In genomic region chr5:137877860-137878259, GRCm38 (mm10) we compare ENCODE assay signal across 11 mouse cellular contexts. TPM values are rescaled to one million over a fixed set of nuclear protein-coding genes. Genes with fewer than 3 reads are reported as not detected.
DNase-seq lines count a peak whose midpoint lies in the region; ATAC-seq and TF ChIP-seq lines count a peak whose summit lies in the region.
"Had no signal": no experiment of that assay in that cellular context is flagged by ENCODE, and none has a peak within 500 bp of the region (broad histone marks: within the 10 kb centered on the region; RNA-seq: fewer than 3 reads in every experiment).

No protein-coding gene starts in this region.

- intact Hi-C loops in gastrocnemius, adult 2 months (cut with DNase I), result no loop called here
- intact Hi-C loops in gastrocnemius, postnatal 14 days (cut with DNase I; ENCODE audit: low total_unique reads), result loop anchor here (5.0 kb wide), 1 partner anchor 86 kb away; no protein-coding TSS in a partner anchor

- no peak overlapping the region for H3K4me3 ChIP-seq in gastrocnemius, adult 2 months
- no peak overlapping the region for H3K4me3 ChIP-seq in lung, adult 2 months (replicated peaks; ENCODE audit: extremely low read depth, low read depth, low read length)
- no peak overlapping the region for H3K4me3 ChIP-seq in lung, embryonic 14.5 days (ENCODE audit: low read depth, low read length)
- H3K4me3 ChIP-seq in forebrain, embryonic 11.5 days (ENCODE audit: low read depth, low read length), result no peak overlapping the region
- no peak overlapping the region for H3K4me3 ChIP-seq in hindbrain, embryonic 10.5 days
- H3K4me3 ChIP-seq: megakaryocyte, embryonic 14.5 days; stomach, embryonic 15.5 days had no signal

- no peak overlapping the region for H3K27ac ChIP-seq in gastrocnemius, adult 2 months
- H3K27ac ChIP-seq in lung, embryonic 14.5 days (ENCODE audit: low read depth), result no peak overlapping the region
- no peak overlapping the region for H3K27ac ChIP-seq in forebrain, embryonic 11.5 days (ENCODE audit: low read depth, low read length)
- H3K27ac ChIP-seq in hindbrain, embryonic 10.5 days, result no peak overlapping the region
- H3K27ac ChIP-seq: stomach, embryonic 15.5 days had no signal

- no peaks in the 10 kb centered on the region for H3K9me3 ChIP-seq in lung, embryonic 14.5 days (ENCODE audit: low read depth, low read length)
- no peaks in the 10 kb centered on the region for H3K9me3 ChIP-seq in forebrain, embryonic 11.5 days (ENCODE audit: control insufficient read depth, low read length)
- no peaks in the 10 kb centered on the region for H3K9me3 ChIP-seq in hindbrain, embryonic 10.5 days
- H3K9me3 ChIP-seq: megakaryocyte, embryonic 14.5 days; stomach, embryonic 15.5 days had no signal

- no peaks in the 10 kb centered on the region for H3K27me3 ChIP-seq in lung, embryonic 14.5 days (ENCODE audit: insufficient read depth, low read length)
- no peaks in the 10 kb centered on the region for H3K27me3 ChIP-seq in forebrain, embryonic 11.5 days (ENCODE audit: control insufficient read depth, insufficient read depth, low read length)
- H3K27me3 ChIP-seq in hindbrain, embryonic 10.5 days (ENCODE audit: insufficient read depth, poor library complexity, severe bottlenecking), result no peaks in the 10 kb centered on the region
- H3K27me3 ChIP-seq: stomach, embryonic 15.5 days had no signal

- no peaks in the 10 kb centered on the region for H3K4me1 ChIP-seq in lung, adult 2 months (ENCODE audit: control insufficient read depth, insufficient read depth, low read length)
- H3K4me1 ChIP-seq in lung, embryonic 14.5 days (ENCODE audit: insufficient read depth), result no peaks in the 10 kb centered on the region
- H3K4me1 ChIP-seq in forebrain, embryonic 11.5 days (replicated peaks; ENCODE audit: control insufficient read depth, insufficient read depth, low read length), result no peaks in the 10 kb centered on the region
- H3K4me1 ChIP-seq in hindbrain, embryonic 10.5 days (replicated peaks), result no peaks in the 10 kb centered on the region
- H3K4me1 ChIP-seq: stomach, embryonic 15.5 days had no signal

- no peak for ATAC-seq in lung, embryonic 14.5 days (ENCODE audit: insufficient read depth)
- ATAC-seq in forebrain, embryonic 11.5 days (replicated peaks; ENCODE audit: low FRiP score), result no peak

- H3K4me2 ChIP-seq in lung, embryonic 14.5 days, result no peak overlapping the region
- no peak overlapping the region for H3K4me2 ChIP-seq in forebrain, embryonic 11.5 days (ENCODE audit: low read depth, low read length, severe bottlenecking)
- H3K4me2 ChIP-seq: stomach, embryonic 15.5 days had no signal

- no peak for TF ChIP-seq POLR2A in lung, adult 2 months (IDR thresholded peaks at IDR 0.05; ENCODE audit: borderline replicate concordance, extremely low read depth, low read depth, low read length)

- H3K9ac ChIP-seq in lung, embryonic 14.5 days, result no peak overlapping the region
- H3K9ac ChIP-seq in forebrain, embryonic 11.5 days (ENCODE audit: low read length), result no peak overlapping the region
- H3K9ac ChIP-seq: stomach, embryonic 15.5 days had no signal

- 48% methylated on average over 2 of the region's 2 CpGs for WGBS in lung, adult 2 months
- 48% methylated on average over 2 of the region's 2 CpGs for WGBS in lung, embryonic 14.5 days
- WGBS in forebrain, embryonic 11.5 days, result 61% methylated on average over 2 of the region's 2 CpGs
- WGBS in hindbrain, embryonic 10.5 days, result 56% methylated on average over 2 of the region's 2 CpGs

- DNase-seq in gastrocnemius, adult 2 months, result no peak
- DNase-seq in gastrocnemius, postnatal 14 days, result no peak
- no peak for DNase-seq in lung, adult 2 months
- no peak for DNase-seq in lung, adult 18-20 months
- peak; percentile 58 for DNase-seq in adrenal gland, postnatal 10 days
- DNase-seq in lung, embryonic 14.5 days, result peak; percentile 68
- DNase-seq in forebrain, embryonic 11.5 days (ENCODE audit: low spot score), result no peak
- no peak for DNase-seq in hindbrain, embryonic 10.5 days (ENCODE audit: low spot score)

- no peaks in the 10 kb centered on the region for H3K36me3 ChIP-seq in lung, embryonic 14.5 days (ENCODE audit: insufficient read depth)
- no peaks in the 10 kb centered on the region for H3K36me3 ChIP-seq in forebrain, embryonic 11.5 days (ENCODE audit: control insufficient read depth, insufficient read depth, low read length)
- H3K36me3 ChIP-seq in hindbrain, embryonic 10.5 days, result no peaks in the 10 kb centered on the region
- H3K36me3 ChIP-seq: stomach, embryonic 15.5 days had no signal

- TF ChIP-seq CTCF in gastrocnemius, adult 2 months (IDR thresholded peaks at IDR 0.05), result peak; percentile 48
- TF ChIP-seq CTCF in lung, adult 2 months (IDR thresholded peaks at IDR 0.05; ENCODE audit: insufficient read depth, low read length), result peak; percentile 42; the same call in 1 of the 2 replicates
- TF ChIP-seq CTCF in lung, embryonic 14.5 days (IDR thresholded peaks at IDR 0.05; ENCODE audit: low read depth), result peak; percentile 61

RNA-seq across cellular contexts. Expression of gene Pilrb2, which starts 6.2 kb away (rescaled TPM):
- total RNA-seq in gastrocnemius, adult 2 months (2021), result under 1 TPM in 1 of 2 experiments, not detected in 1; 0.33 TPM
- total RNA-seq in gastrocnemius, postnatal 14 days (2021), result under 1 TPM in 1 of 2 experiments, not detected in 1; 0.53 TPM
- 7.9 and 12.1 TPM in 2 replicates for polyA plus RNA-seq in lung, adult 2 months (2012; rRNA removed)
- total RNA-seq in adrenal gland, postnatal 10 days (2021), result 1 to 10 TPM; 2.0 to 2.2 TPM
- polyA plus RNA-seq in lung, embryonic 14.5 days (2014; fragmentation: Nextera tagmentation; extraction: Ambion mirVana), result 0.37 and 0.83 TPM in 2 replicates
- not detected in 2 replicates for polyA plus RNA-seq in forebrain, embryonic 11.5 days (2014; fragmentation: Nextera tagmentation; extraction: Ambion mirVana)
- 0.37 TPM in 1 of 2 replicates, not detected in the other for polyA plus RNA-seq in hindbrain, embryonic 10.5 days (2016; fragmentation: Nextera tagmentation; extraction: Ambion mirVana)

RNA-seq across cellular contexts. Expression of gene Pilrb1, which starts 20.0 kb away (rescaled TPM):
- total RNA-seq in gastrocnemius, adult 2 months (2021), result under 1 TPM in 1 of 2 experiments, not detected in 1; 0.42 TPM
- not detected for total RNA-seq in gastrocnemius, postnatal 14 days (2021)
- 7.3 and 16.5 TPM in 2 replicates for polyA plus RNA-seq in lung, adult 2 months (2012; rRNA removed)
- total RNA-seq in adrenal gland, postnatal 10 days (2021), result 1 to 10 TPM; 1.5 to 2.1 TPM
- 0.41 and 1.1 TPM in 2 replicates for polyA plus RNA-seq in lung, embryonic 14.5 days (2014; fragmentation: Nextera tagmentation; extraction: Ambion mirVana)
- polyA plus RNA-seq in forebrain, embryonic 11.5 days (2014; fragmentation: Nextera tagmentation; extraction: Ambion mirVana), result not detected in 2 replicates
- polyA plus RNA-seq in hindbrain, embryonic 10.5 days (2016; fragmentation: Nextera tagmentation; extraction: Ambion mirVana), result not detected in 2 replicates

RNA-seq across cellular contexts. Expression of gene Pilra, which starts 41.8 kb away (rescaled TPM):
- total RNA-seq in gastrocnemius, adult 2 months (2021), result under 1 TPM in 1 of 2 experiments, not detected in 1; 0.20 TPM
- total RNA-seq in gastrocnemius, postnatal 14 days (2021), result under 1 TPM; 0.27 to 0.33 TPM
- 24.7 and 27.9 TPM in 2 replicates for polyA plus RNA-seq in lung, adult 2 months (2012; rRNA removed)
- 1 to 10 TPM; 1.6 to 2.8 TPM for total RNA-seq in adrenal gland, postnatal 10 days (2021)
- polyA plus RNA-seq in lung, embryonic 14.5 days (2014; fragmentation: Nextera tagmentation; extraction: Ambion mirVana), result 2.2 and 3.0 TPM in 2 replicates
- 0.13 and 0.32 TPM in 2 replicates for polyA plus RNA-seq in forebrain, embryonic 11.5 days (2014; fragmentation: Nextera tagmentation; extraction: Ambion mirVana)
- polyA plus RNA-seq in hindbrain, embryonic 10.5 days (2016; fragmentation: Nextera tagmentation; extraction: Ambion mirVana), result 0.21 and 0.29 TPM in 2 replicates

RNA-seq across cellular contexts. Expression of gene Cyp3a13, which starts 43.6 kb away (rescaled TPM):
- total RNA-seq in gastrocnemius, adult 2 months (2021), result not detected
- not detected for total RNA-seq in gastrocnemius, postnatal 14 days (2021)
- polyA plus RNA-seq in lung, adult 2 months (2012; rRNA removed), result 0.71 and 1.2 TPM in 2 replicates
- 1 to 10 TPM; 3.0 to 8.2 TPM for total RNA-seq in adrenal gland, postnatal 10 days (2021)
- 0.21 and 0.28 TPM in 2 replicates for polyA plus RNA-seq in lung, embryonic 14.5 days (2014; fragmentation: Nextera tagmentation; extraction: Ambion mirVana)
- polyA plus RNA-seq in forebrain, embryonic 11.5 days (2014; fragmentation: Nextera tagmentation; extraction: Ambion mirVana), result not detected in 2 replicates
- polyA plus RNA-seq in hindbrain, embryonic 10.5 days (2016; fragmentation: Nextera tagmentation; extraction: Ambion mirVana), result not detected in 2 replicates
- total RNA-seq: hematopoietic stem cell, adult 5-6 weeks had no signal

Comparison
In these comparisons a context has a peak if more than half of its experiments do, and no peak if none do; other contexts are left out.
1. DNase-seq: peak in adrenal gland, postnatal 10 days (single experiment) and lung, embryonic 14.5 days (single experiment); none in gastrocnemius, adult 2 months (single experiment), gastrocnemius, postnatal 14 days (single experiment), lung, adult 2 months (single experiment), lung, adult 18-20 months (0 of 2), forebrain, embryonic 11.5 days (single experiment) and hindbrain, embryonic 10.5 days (single experiment).
2. Peak in every context shown above with its lines, with median percentiles within 50 percentile points of each other: CTCF ChIP-seq.